Mouse (Mus musculus): ENCODE measurements around the gene Sorcs3. TPM values are rescaled to one million over a fixed set of nuclear protein-coding genes. Genes with fewer than 3 reads are reported as not detected.

Sorcs3 gene
- 0.21 and 0.27 TPM in 2 replicates for polyA plus RNA-seq (2015; fragmentation: Nextera tagmentation; extraction: Ambion mirVana)

DNA sequence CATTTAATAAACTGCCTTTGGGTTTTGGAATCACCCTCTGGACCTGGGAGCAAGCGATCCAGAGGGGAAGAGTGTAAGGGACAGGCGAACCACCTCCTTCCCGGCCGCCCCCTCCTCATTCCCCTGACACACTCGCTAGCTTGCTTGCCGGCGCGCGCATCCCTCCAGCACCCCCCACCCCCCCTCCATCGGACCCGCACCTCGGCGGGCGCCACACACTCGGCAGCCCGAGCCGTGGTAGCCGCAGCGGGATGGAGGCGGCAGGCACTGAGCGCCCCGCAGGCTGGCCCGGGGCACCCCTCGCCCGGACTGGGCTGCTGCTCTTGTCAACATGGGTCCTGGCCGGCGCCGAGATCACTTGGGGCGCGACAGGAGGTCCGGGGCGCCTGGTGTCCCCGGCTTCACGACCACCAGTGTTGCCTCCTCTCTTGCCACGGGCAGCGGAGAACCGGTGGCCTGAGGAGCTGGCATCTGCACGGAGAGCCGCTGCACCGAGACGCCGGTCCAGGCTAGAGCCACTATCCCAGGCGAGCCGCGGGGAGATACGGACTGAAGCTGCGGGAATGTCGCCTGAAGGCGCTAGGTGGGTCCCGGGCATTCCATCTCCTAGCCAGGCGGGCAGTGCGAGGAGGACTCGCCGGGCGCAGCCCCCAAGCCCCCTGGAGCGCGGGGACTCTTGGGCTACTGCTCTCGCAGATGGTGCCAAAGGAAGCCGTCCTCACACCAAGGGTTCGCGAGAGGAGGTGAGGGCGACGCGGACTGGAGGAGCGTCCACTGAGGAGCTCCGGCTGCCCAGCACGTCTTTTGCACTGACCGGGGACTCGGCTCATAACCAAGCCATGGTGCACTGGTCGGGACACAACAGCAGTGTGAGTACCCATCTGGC is at the start of gene Sorcs3:
Gene Sorcs3 (plus strand): TSS at position 97 of the 886 bp plus-strand sequence.
- Histone ChIP-seq H3K9me3 (replicated peaks) (no peaks in the 10 kb centered on the region), H3K4me1 (replicated peaks) (peaks cover 26% of the 10 kb centered on the region), H3K4me3 (peak within 1 kb of the TSS; percentile 52), H3K27ac (no peak within 1 kb of the TSS), H3K9ac (no peak within 1 kb of the TSS; the same call in 1 of the 2 replicates), H3K27me3 (peaks cover 72% of the 10 kb centered on the region), H3K4me2 (peak within 1 kb of the TSS; percentile 96), H3K36me3 (no peaks in the 10 kb centered on the region)
- under 1% methylated on average over 69 of the region's 70 CpGs for WGBS
- no peak; the same call in 1 of the 2 replicates for ATAC-seq (replicated peaks; ENCODE audit: insufficient number of reproducible peaks, insufficient read depth, low FRiP score, low read depth)

GRCm38 (mm10) chr19:48165341-48165740 is 40.5 kb upstream of the Sorcs3 start:
- no peak overlapping the region for H3K27ac ChIP-seq
- H3K4me3 ChIP-seq: no peak overlapping the region
- no peaks in the 10 kb centered on the region for H3K9me3 ChIP-seq (replicated peaks)
- H3K4me1 ChIP-seq (replicated peaks): no peaks in the 10 kb centered on the region
- H3K36me3 ChIP-seq: no peaks in the 10 kb centered on the region
- no peak overlapping the region for H3K4me2 ChIP-seq
- no peaks in the 10 kb centered on the region for H3K27me3 ChIP-seq
- no peak overlapping the region for H3K9ac ChIP-seq
- 74% methylated on average over 3 of the region's 3 CpGs for WGBS
- ATAC-seq (replicated peaks; ENCODE audit: insufficient number of reproducible peaks, insufficient read depth, low FRiP score, low read depth): no peak

GRCm38 (mm10) chr19:48167110-48167509 is 38.7 kb upstream of the Sorcs3 start:
- H3K27ac ChIP-seq: no peak overlapping the region
- ATAC-seq (replicated peaks; ENCODE audit: insufficient number of reproducible peaks, insufficient read depth, low FRiP score, low read depth): no peak
- no peak overlapping the region for H3K4me2 ChIP-seq
- no peak overlapping the region for H3K4me3 ChIP-seq
- no peaks in the 10 kb centered on the region for H3K36me3 ChIP-seq
- WGBS: 33% methylated on average over 1 of the region's 1 CpGs
- no peak overlapping the region for H3K9ac ChIP-seq
- H3K9me3 ChIP-seq (replicated peaks): no peaks in the 10 kb centered on the region
- H3K27me3 ChIP-seq: no peaks in the 10 kb centered on the region
- no peaks in the 10 kb centered on the region for H3K4me1 ChIP-seq (replicated peaks)

DNA sequence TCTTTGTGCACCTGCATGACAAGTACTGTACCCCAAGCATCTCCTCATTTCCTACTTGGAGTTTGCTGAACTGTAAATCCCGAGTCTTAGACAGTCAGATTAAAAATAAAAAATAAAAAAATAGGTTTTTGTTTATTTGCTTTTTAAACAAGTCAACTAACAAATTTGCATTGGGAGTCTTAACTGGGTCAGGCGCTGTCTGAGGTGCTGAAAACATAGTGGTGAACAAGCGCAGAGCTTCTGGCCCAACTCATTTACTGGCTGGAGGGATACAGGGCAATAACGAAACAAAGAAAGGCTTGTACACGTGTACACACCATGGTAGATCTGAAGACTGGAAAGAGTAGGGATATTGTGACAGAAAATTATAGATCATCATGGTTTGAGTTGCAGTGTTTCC is 37.5 kb upstream of the Sorcs3 start:
- Histone ChIP-seq H3K9me3 (replicated peaks) (no peaks in the 10 kb centered on the region), H3K4me3 (no peak overlapping the region), H3K4me1 (replicated peaks) (no peaks in the 10 kb centered on the region), H3K4me2 (no peak overlapping the region), H3K27ac (no peak overlapping the region), H3K27me3 (no peaks in the 10 kb centered on the region), H3K9ac (no peak overlapping the region), H3K36me3 (no peaks in the 10 kb centered on the region)
- WGBS: 48% methylated on average over 5 of the region's 5 CpGs
- no peak for ATAC-seq (replicated peaks; ENCODE audit: insufficient number of reproducible peaks, insufficient read depth, low FRiP score, low read depth)

DNA sequence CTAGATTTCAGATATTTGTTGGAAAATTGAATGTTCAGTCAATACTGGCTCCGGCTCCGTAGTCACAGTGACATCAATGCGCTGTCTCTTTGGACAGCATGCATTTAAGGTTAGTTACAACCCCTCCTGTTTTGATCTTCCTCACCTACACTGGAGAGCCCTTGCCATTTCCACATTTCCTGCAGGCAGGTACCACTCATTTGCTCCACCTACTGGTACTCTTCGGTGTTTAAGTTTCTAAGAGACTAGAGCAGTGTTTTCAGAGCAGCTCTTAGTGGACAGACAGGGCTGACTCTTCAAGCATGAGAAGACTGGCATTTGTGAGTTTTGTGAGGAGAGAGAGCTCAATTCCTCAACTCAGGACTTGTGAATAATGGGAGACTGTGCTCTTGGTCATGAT is 31.1 kb upstream of the Sorcs3 start:
- WGBS: 65% methylated on average over 4 of the region's 4 CpGs
- H3K4me3 ChIP-seq: no peak overlapping the region
- H3K9ac ChIP-seq: no peak overlapping the region
- H3K27me3 ChIP-seq: no peaks in the 10 kb centered on the region
- no peak for ATAC-seq (replicated peaks; ENCODE audit: insufficient number of reproducible peaks, insufficient read depth, low FRiP score, low read depth)
- no peaks in the 10 kb centered on the region for H3K9me3 ChIP-seq (replicated peaks)
- no peak overlapping the region for H3K4me2 ChIP-seq
- no peak overlapping the region for H3K27ac ChIP-seq
- H3K36me3 ChIP-seq: no peaks in the 10 kb centered on the region
- no peaks in the 10 kb centered on the region for H3K4me1 ChIP-seq (replicated peaks)

DNA sequence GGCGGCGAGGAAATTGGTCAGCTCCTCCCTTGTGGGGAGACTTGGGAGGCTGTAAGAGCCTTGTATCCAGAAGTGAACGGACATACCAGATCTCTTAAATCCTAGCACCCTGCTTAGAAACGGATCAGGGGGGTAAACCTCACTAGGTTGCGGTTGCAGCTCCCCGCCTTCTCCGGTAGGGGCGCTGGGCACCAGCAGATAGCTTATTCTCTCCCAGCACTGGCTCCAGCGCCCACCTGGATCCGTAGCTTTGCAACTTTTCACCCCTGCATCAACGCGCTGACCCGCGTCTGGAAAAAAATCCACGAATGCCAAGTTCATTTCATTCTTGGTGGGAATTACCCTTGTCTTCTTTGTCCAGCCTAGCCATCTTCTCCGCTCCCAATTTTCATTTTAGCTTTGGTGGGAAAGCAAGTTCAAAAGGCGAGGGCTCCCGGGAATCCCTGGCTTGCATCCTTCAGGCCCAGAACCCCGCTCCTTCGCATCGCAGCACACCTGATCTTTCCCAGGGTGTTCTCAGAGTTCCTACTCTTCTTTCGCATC is 1.8 kb upstream of the Sorcs3 start:
- Histone ChIP-seq H3K9ac (no peak overlapping the region), H3K9me3 (replicated peaks) (no peaks in the 10 kb centered on the region), H3K4me1 (replicated peaks) (peaks cover 26% of the 10 kb centered on the region), H3K4me3 (peak overlapping the region; percentile 52), H3K36me3 (no peaks in the 10 kb centered on the region), H3K27ac (no peak overlapping the region), H3K4me2 (peak overlapping the region; percentile 96), H3K27me3 (peaks cover 62% of the 10 kb centered on the region)
- no peak for ATAC-seq (replicated peaks; ENCODE audit: insufficient number of reproducible peaks, insufficient read depth, low FRiP score, low read depth)
- WGBS: 3% methylated on average over 22 of the region's 22 CpGs

- Histone ChIP-seq H3K4me3 (peak overlapping the region; percentile 52), H3K36me3 (no peaks in the 10 kb centered on the region), H3K9ac (no peak overlapping the region), H3K9me3 (replicated peaks) (no peaks in the 10 kb centered on the region), H3K27ac (no peak overlapping the region), H3K27me3 (peaks cover 67% of the 10 kb centered on the region), H3K4me1 (replicated peaks) (peaks cover 26% of the 10 kb centered on the region), H3K4me2 (peak overlapping the region; percentile 96)
- under 1% methylated on average over 8 of the region's 8 CpGs for WGBS
- ATAC-seq (replicated peaks; ENCODE audit: insufficient number of reproducible peaks, insufficient read depth, low FRiP score, low read depth): no peak
Measured at GRCm38 (mm10) chr19:48204476-48204875, 1.3 kb upstream of the Sorcs3 start.

GRCm38 (mm10) chr19:48204892-48205761 is 698 bp upstream of the Sorcs3 start:
- no peak overlapping the region for H3K27ac ChIP-seq
- ATAC-seq (replicated peaks; ENCODE audit: insufficient number of reproducible peaks, insufficient read depth, low FRiP score, low read depth): no peak
- H3K4me2 ChIP-seq: peak overlapping the region; percentile 96
- no peaks in the 10 kb centered on the region for H3K9me3 ChIP-seq (replicated peaks)
- WGBS: under 1% methylated on average over 51 of the region's 62 CpGs
- peaks cover 26% of the 10 kb centered on the region for H3K4me1 ChIP-seq (replicated peaks)
- H3K4me3 ChIP-seq: peak overlapping the region; percentile 52
- no peak overlapping the region for H3K9ac ChIP-seq
- no peaks in the 10 kb centered on the region for H3K36me3 ChIP-seq
- peaks cover 72% of the 10 kb centered on the region for H3K27me3 ChIP-seq

DNA sequence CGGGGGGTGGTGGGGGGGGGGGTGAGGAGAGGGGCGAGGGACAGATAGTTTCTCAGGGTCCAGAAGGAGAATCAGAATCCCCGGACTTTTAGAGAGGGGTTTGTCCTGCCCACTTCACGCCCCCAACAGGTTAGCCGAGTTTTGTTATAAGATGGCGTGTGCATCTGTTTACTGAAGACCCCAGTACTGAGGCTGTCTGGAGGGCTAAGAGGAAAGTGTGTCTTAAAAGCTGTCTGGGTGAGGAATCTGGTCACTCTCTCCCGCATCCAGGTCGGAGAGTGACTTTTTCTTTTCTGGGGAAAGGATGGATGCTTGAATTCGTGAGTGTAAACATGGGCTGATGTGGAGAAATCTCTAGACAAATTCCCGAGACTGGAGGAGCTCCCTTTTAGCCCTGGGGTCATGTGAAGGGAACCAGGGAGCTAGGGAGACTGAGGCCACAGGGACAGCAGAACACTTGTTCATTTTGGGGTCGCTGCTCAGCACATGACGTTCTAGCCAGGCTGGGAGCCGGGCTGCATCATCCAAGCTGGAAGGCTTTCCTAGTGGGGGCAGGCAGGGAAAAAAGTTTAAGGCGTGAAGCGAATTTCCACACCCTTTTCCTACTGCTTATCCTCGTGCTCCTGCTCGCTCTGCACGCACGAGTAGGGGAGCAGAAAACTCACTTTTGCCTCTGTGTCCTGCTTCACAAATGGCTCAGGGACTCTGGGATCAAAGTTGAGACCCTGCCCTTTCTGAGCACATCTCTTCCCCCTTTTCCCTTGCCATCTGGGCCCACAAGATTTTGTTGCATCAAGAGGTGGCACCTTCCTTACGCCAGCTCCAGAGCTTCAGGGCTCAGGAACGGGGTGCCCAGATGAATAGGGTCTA is 1.3 kb downstream of the Sorcs3 start:
- Histone ChIP-seq H3K4me1 (replicated peaks) (peaks cover 26% of the 10 kb centered on the region), H3K27ac (no peak overlapping the region), H3K4me2 (peak overlapping the region; percentile 96), H3K9ac (no peak overlapping the region), H3K9me3 (replicated peaks) (no peaks in the 10 kb centered on the region), H3K4me3 (peak overlapping the region; percentile 52), H3K27me3 (peaks cover 72% of the 10 kb centered on the region), H3K36me3 (no peaks in the 10 kb centered on the region)
- no peak for ATAC-seq (replicated peaks; ENCODE audit: insufficient number of reproducible peaks, insufficient read depth, low FRiP score, low read depth)
- 2% methylated on average over 21 of the region's 21 CpGs for WGBS

DNA sequence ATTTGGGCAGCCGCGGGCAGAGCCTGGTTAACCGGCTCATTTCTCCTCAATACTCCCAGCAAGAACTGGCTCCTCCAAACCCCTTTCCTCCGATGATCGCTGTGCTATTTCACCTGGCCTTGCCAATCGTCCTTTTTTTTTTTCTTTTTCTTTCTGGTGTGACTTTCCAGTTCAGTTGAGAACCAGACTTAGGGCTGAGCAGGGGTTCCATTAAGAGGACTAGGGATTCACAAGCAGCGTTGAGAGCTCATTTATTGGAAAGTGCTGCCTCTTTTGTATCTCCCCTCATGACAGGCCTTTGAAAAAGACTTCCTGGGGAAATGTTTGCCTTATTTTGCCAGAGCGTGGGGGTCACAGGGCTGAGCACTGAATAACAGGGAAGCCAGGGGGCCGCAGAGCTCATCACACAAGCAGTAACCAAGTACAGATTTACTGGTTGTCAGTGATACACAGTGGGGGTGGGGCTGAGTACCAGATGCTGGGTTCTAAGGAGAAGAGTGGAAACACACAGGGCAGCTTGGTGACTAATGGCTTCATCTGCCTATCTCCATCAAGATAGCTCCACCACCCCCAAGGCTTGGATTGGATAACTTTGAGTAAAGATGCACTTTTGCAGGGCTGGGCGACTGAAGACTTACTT is 2.0 kb downstream of the Sorcs3 start:
- H3K27me3 ChIP-seq: peaks cover 71% of the 10 kb centered on the region
- no peaks in the 10 kb centered on the region for H3K9me3 ChIP-seq (replicated peaks)
- H3K36me3 ChIP-seq: no peaks in the 10 kb centered on the region
- peaks cover 26% of the 10 kb centered on the region for H3K4me1 ChIP-seq (replicated peaks)
- H3K27ac ChIP-seq: no peak overlapping the region
- H3K4me2 ChIP-seq: no peak overlapping the region
- no peak for ATAC-seq (replicated peaks; ENCODE audit: insufficient number of reproducible peaks, insufficient read depth, low FRiP score, low read depth)
- no peak overlapping the region for H3K4me3 ChIP-seq
- 12% methylated on average over 10 of the region's 10 CpGs for WGBS
- no peak overlapping the region for H3K9ac ChIP-seq

Measured in heart, embryonic 15.5 days (tissue).